Mouse (Mus musculus) megakaryocyte-erythroid progenitor cell, adult 5-6 weeks (primary cell): ENCODE results near the gene Hopx. TPM values are rescaled to one million over a fixed set of nuclear protein-coding genes. Genes with fewer than 3 reads are reported as not detected.
"Not testable (repeated sequence)": the region's sequence is repeated elsewhere in the genome, so short reads cannot be mapped to it uniquely, and the experiment has no call there.

ENCODE experiments used
- ATAC-seq: replicated peaks from 2 replicates; pipeline ENCODE4 v1.8.0; 2016; ENCODE audit warnings: mild to moderate bottlenecking, inconsistent platforms; ENCODE audit not compliant: severe bottlenecking, poor library complexity, low FRiP score, low TSS enrichment
- total RNA-seq, 2 experiments: library from RNA; stranded (forward) in 1 of 2; stranded (reverse) in 1 of 2; fragments of 200-1000, 215-1000 nt in 1 of 2; fragments of >200 nt in 1 of 2; fragmentation: Nextera tagmentation in 1 of 2; gene quantifications; 2 replicates each; pipeline ENCODE4 v1.2.3; 2014 to 2017

Hopx gene
- total RNA-seq, 2 experiments from 2014 or later: 1.9 to 2.4 TPM

- no peak for ATAC-seq
Observed at GRCm38 (mm10) chr5:77107146-77107822, 7.6 kb downstream of the Hopx start.

DNA sequence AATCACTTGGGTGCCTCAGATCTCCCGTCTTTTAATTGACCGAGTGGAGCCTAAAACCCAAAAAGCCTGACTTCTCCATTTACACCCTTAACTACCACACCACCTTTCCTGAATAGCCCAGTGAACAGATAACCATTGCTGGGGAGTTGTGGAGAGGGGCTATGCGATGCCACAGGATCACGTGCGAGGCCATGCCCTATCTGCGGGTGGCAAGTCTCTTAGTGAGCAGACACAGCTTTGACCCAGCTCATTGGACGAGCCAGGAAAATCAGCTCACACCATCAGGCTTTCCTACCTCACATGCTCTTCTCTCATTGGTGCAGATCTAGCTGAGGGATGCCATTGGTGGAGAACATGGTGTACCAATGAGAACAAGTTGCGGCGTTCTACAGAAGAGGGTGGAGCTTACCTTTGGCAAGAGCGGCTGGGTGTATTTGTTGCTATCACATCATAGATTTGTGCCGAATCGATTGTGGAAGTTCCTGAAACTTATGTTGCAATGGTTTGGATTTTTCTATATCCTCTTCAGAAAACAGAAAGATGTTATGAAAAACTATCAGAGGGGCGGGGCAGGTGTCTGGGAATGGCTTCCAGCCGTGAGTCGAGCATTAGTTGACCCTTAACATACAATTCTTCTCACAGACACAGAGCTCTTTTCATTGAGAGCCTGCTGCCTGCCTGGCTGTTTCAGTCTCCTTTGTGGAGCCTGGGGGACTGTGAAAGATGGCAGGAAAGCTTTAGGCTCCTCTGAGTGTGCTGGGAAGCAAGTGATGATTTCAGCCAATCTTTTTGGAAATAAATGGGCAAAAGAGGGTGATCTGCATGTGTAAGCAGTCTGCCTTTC is 12.2 kb downstream of the Hopx start:
- no peak for ATAC-seq

- no peak for ATAC-seq
Observed at GRCm38 (mm10) chr5:77100691-77101090, 14.2 kb downstream of the Hopx start.

DNA sequence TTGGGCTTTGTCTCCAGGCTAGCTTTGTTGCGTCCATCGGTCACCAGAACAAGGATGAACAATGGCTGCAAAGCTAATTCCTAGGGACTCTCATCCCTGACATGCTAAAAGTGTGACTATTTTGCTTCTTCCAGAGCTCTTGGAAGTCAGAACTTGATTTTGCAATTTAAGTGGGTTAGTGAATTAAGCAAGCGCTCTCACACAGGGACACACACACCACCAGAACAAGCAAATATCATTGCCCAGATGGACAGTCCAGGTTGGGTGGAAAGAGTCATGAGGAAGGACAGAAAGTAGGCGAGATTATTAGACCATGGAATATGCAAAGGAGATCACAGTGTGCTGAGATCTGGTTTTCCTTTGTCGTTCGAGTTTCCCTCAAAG is 14.9 kb downstream of the Hopx start:
- ATAC-seq: no peak

GRCm38 (mm10) chr5:77099317-77099996 is 15.5 kb downstream of the Hopx start:
- ATAC-seq: no peak

GRCm38 (mm10) chr5:77098874-77099273 is 16.0 kb downstream of the Hopx start:
- no peak for ATAC-seq

DNA sequence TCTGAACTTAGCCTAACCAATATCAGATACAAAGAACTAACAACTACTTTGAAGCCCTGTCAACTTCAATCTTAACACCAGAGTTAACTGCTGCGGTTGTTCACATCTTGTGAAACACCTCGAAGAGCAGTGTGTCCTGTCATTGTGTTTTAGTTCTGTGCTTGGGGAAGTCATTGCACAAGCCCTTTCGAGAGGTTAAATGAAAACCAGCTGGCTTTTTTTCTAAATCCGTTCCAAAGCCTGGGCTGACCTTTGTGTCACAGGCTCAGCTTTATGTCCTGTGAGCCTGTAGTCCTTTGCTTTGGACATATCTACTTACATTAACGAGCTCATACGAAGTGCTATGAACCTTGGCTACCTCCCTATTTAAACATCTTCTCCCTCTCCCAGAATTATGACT is 17.2 kb downstream of the Hopx start:
- no peak for ATAC-seq

GRCm38 (mm10) chr5:77096194-77096593 is 18.7 kb downstream of the Hopx start:
- ATAC-seq: not testable (repeated sequence)

DNA sequence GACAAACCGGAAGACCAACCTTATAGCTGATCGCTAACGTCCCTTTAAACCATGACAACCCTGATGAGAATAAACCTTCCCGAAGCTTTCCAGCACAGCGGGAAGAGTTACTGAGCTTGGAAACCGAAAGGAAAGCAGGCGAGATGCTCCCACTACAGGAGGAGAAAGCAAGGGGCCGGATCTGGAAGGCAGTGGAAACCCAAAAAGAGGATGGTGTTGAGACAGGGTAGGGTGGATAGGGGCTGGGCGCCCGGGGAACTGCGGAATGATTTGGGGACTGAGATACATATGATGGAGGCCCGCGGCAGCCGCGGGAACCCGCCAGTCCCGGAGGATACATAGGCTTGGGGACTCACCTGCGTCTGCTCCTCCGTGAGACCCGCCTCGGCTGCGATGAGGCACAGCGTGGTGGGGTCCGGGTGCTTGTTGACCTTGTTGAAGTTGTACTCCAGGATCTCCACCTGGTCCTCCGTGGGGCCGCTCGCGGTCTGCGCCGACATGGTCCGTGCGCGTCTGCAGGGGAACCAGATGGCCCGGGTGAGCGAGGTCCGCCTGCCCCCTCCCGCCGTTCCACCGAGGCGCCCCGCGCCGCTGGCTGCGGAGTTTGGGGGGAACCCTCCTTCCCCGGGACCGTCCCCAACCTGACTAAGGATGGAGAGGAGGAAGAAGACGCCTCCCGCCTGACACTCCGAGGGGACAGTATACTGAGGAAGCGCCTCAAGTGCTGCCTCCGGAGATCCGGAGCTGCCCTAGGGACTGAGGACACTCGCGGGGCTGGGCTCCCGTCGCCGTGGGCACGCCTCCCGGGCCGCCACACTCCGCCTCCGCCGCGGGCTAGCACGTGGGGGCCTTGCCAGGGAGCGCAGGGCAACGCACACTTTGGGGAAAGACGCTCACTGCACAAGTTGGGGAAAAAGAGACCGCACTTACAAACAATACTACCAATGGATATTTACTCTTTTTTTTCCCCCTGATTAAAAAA is 20.1 kb downstream of the Hopx start:
- ATAC-seq: peak; percentile 72

DNA sequence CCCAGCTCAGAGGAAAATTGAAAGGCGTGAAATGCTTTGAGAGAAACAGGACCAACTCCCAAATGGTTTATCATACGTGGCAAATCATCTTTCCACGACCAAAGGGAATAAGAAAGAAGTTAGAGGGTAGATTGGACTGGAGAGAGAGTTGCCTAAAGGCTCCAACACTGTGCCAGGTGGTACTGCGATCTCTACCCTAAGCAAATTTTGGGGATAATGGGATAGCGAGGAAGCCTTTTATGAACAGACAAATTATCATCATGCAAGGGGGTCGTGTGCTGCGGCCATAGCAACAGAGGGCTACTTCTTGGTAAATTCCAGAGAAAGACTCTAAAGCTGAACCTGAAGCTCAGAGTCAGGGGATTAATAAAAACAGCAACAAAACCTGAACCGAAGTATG is 21.0 kb downstream of the Hopx start:
- ATAC-seq: no peak

GRCm38 (mm10) chr5:77092531-77092930 is 22.4 kb downstream of the Hopx start:
- no peak for ATAC-seq

DNA sequence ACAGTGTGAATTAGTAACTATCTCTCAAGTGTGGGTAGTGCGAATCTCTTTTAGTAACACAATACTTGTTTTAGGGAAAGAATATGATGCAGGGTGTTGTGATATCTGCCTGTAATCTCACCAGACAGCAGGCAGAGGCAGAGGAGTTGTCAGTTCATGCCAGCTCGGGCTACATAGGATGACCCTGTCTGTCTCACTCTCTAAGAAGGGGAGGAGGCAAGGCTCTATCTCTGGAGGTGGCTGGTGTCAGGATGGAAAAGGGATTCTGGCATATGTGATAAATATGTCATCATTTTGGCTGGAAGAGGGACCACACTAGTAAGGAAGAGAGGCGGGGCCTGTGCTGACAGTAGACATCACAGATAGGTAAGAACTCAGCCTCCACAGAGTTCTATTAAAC is 23.0 kb downstream of the Hopx start:
- peak; percentile 77 for ATAC-seq

- no peak for ATAC-seq
Observed at GRCm38 (mm10) chr5:77090521-77091096, 24.3 kb downstream of the Hopx start.

GRCm38 (mm10) chr5:77089901-77090300 is 25.0 kb downstream of the Hopx start:
- no peak for ATAC-seq

GRCm38 (mm10) chr5:77089294-77089693 is 25.6 kb downstream of the Hopx start:
- ATAC-seq: peak; percentile 62; the same call in 1 of the 2 replicates

DNA sequence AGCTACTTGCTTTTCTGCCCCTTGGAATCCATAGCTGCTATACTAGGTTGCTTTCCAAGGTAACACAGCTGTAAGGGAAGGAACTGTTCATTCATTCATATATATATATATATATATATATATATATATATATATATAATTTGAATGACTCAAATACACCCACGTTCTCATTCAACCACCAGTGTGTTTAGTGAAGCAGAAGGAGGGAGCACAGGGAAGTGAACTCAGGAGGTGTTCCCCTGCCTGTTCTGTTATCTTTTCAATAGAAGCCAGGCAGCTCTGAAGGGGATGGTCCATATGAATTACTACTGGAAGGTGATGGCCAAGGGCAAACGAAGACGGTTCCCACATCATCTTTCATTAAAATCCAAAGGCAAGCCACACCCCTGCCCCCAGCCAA is 27.8 kb downstream of the Hopx start:
- no peak for ATAC-seq

GRCm38 (mm10) chr5:77086541-77086940 is 28.4 kb downstream of the Hopx start:
- ATAC-seq: no peak

DNA sequence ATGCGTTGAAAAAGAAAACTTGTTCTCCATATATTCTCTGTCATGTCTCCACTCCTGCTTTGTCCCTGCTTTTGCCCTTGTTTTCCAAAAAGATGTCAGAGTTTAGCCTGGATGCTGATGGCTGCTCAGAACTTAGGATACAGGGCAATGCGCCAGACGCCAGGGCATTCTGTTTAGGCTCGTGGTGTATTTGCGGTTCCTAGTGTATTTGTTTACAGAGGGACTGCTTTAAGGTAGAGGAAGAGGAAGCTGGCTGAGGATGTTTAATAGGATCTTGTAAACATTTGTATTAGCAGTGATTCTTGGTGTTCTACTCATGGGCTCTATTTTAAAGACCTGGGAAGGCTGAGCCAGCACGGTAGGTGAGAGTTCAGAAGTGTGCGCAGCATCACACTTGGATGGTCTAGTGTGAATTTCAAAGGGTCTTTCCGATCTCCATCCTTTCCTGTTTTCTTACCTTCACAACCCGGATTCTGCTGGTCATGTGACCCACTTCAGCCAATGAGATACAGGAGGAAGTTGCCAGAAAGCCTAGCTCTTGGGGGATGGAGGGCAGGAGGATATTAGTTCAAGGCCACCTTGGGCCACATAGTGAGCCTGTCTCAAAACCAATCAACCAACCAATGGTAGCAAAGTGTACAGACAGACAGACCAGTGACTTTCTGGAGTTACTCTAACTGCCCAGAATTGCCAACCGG is 29.0 kb downstream of the Hopx start:
- ATAC-seq: no peak
